Mouse (Mus musculus): ENCODE results near the gene Clec4d.
"Not testable (repeated sequence)": the region's sequence is repeated elsewhere in the genome, so short reads cannot be mapped to it uniquely, and the experiment has no call there.

The Clec4d gene

GRCm38 (mm10) chr6:123261555-123262161, at the start of gene Clec4d:
Gene Clec4d (plus strand): TSS chr6:123262111.
- in situ Hi-C loops (cut with MboI, MseI), result no loop called here

- in situ Hi-C loops (cut with MboI, MseI), result no loop called here
Observed at GRCm38 (mm10) chr6:123227519-123228166, 34.3 kb upstream of the Clec4d start.

- in situ Hi-C loops (cut with MboI, MseI), result no loop called here
Observed at GRCm38 (mm10) chr6:123229644-123230043, 32.3 kb upstream of the Clec4d start, which contains the start of gene Clec4n. Gene Clec4n (plus strand): TSS chr6:123229843.

GRCm38 (mm10) chr6:123231149-123231548, 30.8 kb upstream of the Clec4d start:
- in situ Hi-C loops (cut with MboI, MseI), result no loop called here

GRCm38 (mm10) chr6:123237582-123237981, 24.3 kb upstream of the Clec4d start:
- in situ Hi-C loops (cut with MboI, MseI), result no loop called here

- in situ Hi-C loops (cut with MboI, MseI), result no loop called here
Observed at GRCm38 (mm10) chr6:123244201-123244600, 17.7 kb upstream of the Clec4d start.

GRCm38 (mm10) chr6:123248862-123249261, 13.0 kb upstream of the Clec4d start:
- in situ Hi-C loops (cut with MboI, MseI), result not testable (repeated sequence)

- in situ Hi-C loops (cut with MboI, MseI), result no loop called here
Observed at GRCm38 (mm10) chr6:123252735-123253134, 9.2 kb upstream of the Clec4d start.

- in situ Hi-C loops (cut with MboI, MseI), result no loop called here
Observed at GRCm38 (mm10) chr6:123258946-123259345, 3.0 kb upstream of the Clec4d start.

GRCm38 (mm10) chr6:123259889-123260603, 1.9 kb upstream of the Clec4d start:
- in situ Hi-C loops (cut with MboI, MseI), result no loop called here

- in situ Hi-C loops (cut with MboI, MseI), result no loop called here
Observed at GRCm38 (mm10) chr6:123260868-123261267, 1.0 kb upstream of the Clec4d start.

GRCm38 (mm10) chr6:123264194-123264593, 2.3 kb downstream of the Clec4d start:
- in situ Hi-C loops (cut with MboI, MseI), result no loop called here

- in situ Hi-C loops (cut with MboI, MseI), result loop anchor here (5.0 kb wide), 1 partner anchor 66 kb away; no protein-coding TSS in a partner anchor
Observed at GRCm38 (mm10) chr6:123265809-123266208, 3.9 kb downstream of the Clec4d start.

- in situ Hi-C loops (cut with MboI, MseI), result loop anchor here (5.0 kb wide), 1 partner anchor 65 kb away; no protein-coding TSS in a partner anchor
Observed at GRCm38 (mm10) chr6:123266945-123267344, 5.0 kb downstream of the Clec4d start.

- in situ Hi-C loops (cut with MboI, MseI), result no loop called here
Observed at GRCm38 (mm10) chr6:123279443-123279842, 17.5 kb downstream of the Clec4d start.

- in situ Hi-C loops (cut with MboI, MseI), result no loop called here
Observed at GRCm38 (mm10) chr6:123286311-123286710, 24.4 kb downstream of the Clec4d start.

GRCm38 (mm10) chr6:123288931-123289330, 27.0 kb downstream of the Clec4d start:
- in situ Hi-C loops (cut with MboI, MseI), result no loop called here

- in situ Hi-C loops (cut with MboI, MseI), result no loop called here
Observed at GRCm38 (mm10) chr6:123289753-123290152, 27.8 kb downstream of the Clec4d start, which contains the start of gene Clec4e. Gene Clec4e (minus strand): TSS chr6:123289870.

- in situ Hi-C loops (cut with MboI, MseI), result no loop called here
Observed at GRCm38 (mm10) chr6:123292751-123293400, 31.0 kb downstream of the Clec4d start.

- in situ Hi-C loops (cut with MboI, MseI), result not testable (repeated sequence)
Observed at GRCm38 (mm10) chr6:123293509-123293908, 31.6 kb downstream of the Clec4d start.

- in situ Hi-C loops (cut with MboI, MseI), result no loop called here
Observed at GRCm38 (mm10) chr6:123296687-123297086, 34.8 kb downstream of the Clec4d start.

- in situ Hi-C loops (cut with MboI, MseI), result not testable (repeated sequence)
Observed at GRCm38 (mm10) chr6:123306315-123306714, 44.4 kb downstream of the Clec4d start.
